Mouse (Mus musculus) stomach, postnatal 0 days (tissue): Measurements from ENCODE around the gene Hoxd4. TPM values are rescaled to one million over a fixed set of nuclear protein-coding genes. Genes with fewer than 3 reads are reported as not detected.
A peak's percentile ranks its signal among the peaks of the same experiment; 100 is the strongest.

Source experiments
- ATAC-seq: fragments of 200-750 bp; cut with Nextera tagmentation; 2 replicates; pipeline ENCODE4 v1.8.0; 2017; ENCODE audit not compliant: low FRiP score, low TSS enrichment
- DNase-seq: peaks from one replicate; pipeline ENCODE4 v3.0.0-alpha.2; 2016; ENCODE audit warnings: low spot score
- H3K27ac ChIP-seq: fragments of 300-500 bp; sonication (generic); replicated peaks from 2 replicates; pipeline ENCODE4 v1.5.1; 2014; ENCODE audit warnings: mild to moderate bottlenecking, control low read depth
- H3K27me3 ChIP-seq: fragments of 300-500 bp; sonication (generic); 2 replicates; pipeline ENCODE4 v1.6.1; 2014; ENCODE audit warnings: low read length; ENCODE audit not compliant: control insufficient read depth, insufficient read depth
- H3K36me3 ChIP-seq: fragments of 300-500 bp; sonication (generic); 2 replicates; pipeline ENCODE4 v1.6.1; 2014; ENCODE audit warnings: low read length, mixed read lengths; ENCODE audit not compliant: control insufficient read depth, insufficient read depth
- H3K4me1 ChIP-seq: fragments of 300-500 bp; sonication (generic); replicated peaks from 2 replicates; pipeline ENCODE4 v1.6.1; 2014; ENCODE audit warnings: antibody characterized with exemption; ENCODE audit not compliant: control insufficient read depth, insufficient read depth
- H3K4me2 ChIP-seq: fragments of 300-500 bp; sonication (generic); replicated peaks from 2 replicates; pipeline ENCODE4 v1.6.1; 2014; ENCODE audit warnings: low read depth, mild to moderate bottlenecking, control low read depth, moderate library complexity
- H3K4me3 ChIP-seq: fragments of 300-500 bp; sonication (generic); 2 replicates; pipeline ENCODE4 v1.5.1; 2014; ENCODE audit warnings: low read depth, low read length, control low read depth
- H3K9ac ChIP-seq: fragments of 300-500 bp; sonication (generic); 2 replicates; pipeline ENCODE4 v1.6.1; 2014; ENCODE audit warnings: mild to moderate bottlenecking, low read length, control low read depth, mixed read lengths
- H3K9me3 ChIP-seq: fragments of 300-500 bp; sonication (generic); 2 replicates; pipeline ENCODE4 v1.6.1; 2016; ENCODE audit warnings: low read length; ENCODE audit not compliant: control insufficient read depth
- CTCF ChIP-seq: IDR thresholded peaks from 2 replicates; pipeline ENCODE4 v1.5.1; 2016; ENCODE audit warnings: antibody characterized with exemption, low read depth, mild to moderate bottlenecking, moderate library complexity
- EP300 ChIP-seq: optimal IDR thresholded peaks from 2 replicates; pipeline ENCODE3; 2016; ENCODE audit warnings: antibody characterized with exemption
- WGBS: fragments of 180-500 bp; shearing (Covaris S2); extraction: QIAGEN DNeasy Blood & Tissue Kit; methylation state at CpG from one replicate; pipeline ENCODE4 v1.1.7; 2014; 5-methylcytosine and 5-hydroxymethylcytosine counted together
- polyA plus RNA-seq: library from polyadenylated mRNA; unstranded; fragments of >200 nt; fragmentation: Nextera tagmentation; extraction: Ambion mirVana; gene quantifications from 2 replicates; pipeline ENCODE4 v1.2.1, GENCODE M21; 2015

Hoxd4 gene
- polyA plus RNA-seq, 1 experiment from 2014 or later = 0.08 TPM

DNA sequence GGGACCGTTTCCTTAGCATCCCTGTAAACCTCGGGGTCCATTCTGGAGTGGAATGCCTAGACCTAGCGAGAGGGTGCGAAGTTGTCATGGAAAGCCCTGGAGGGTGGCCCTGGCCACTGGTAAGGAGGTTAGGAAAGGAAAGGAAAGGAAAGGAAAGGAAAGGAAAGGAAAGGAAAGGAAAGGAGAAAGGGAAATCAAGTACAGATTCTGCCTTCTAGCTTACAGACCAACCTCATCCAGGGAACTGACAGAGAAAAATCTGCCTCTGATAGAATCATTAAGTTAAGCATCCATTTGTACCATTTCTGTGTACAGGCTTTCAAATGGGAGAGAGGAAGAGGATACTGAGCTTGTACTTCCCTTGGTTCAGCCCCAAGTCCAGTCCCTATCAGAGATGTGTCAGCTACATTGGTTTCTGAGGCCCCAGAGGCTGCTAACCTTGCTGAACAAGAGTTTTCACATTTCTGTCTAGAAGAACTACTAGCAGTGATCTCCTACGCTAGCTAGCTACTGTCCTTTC lies 39.1 kb downstream of the Hoxd4 start:
- no peaks in the 10 kb centered on the region for H3K36me3 ChIP-seq

DNA sequence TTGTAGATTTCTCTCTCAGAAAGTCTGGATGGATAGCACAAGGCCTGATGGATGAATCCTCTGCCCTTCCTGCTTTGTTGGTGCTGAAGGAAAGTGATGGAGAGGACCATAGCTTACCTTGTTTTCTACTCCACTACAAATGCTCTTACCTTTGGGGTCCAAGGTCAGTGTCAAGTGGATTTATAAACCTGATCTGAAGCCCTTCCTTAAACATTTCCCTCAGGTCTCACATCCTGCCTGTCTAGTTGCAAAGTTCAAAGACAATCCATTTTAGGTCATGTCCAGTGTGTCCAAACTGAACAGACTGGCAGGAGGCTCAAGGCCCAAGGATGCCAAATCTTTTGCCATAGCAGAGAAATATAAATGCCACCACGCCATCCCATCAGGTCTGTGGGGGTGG lies 40.1 kb downstream of the Hoxd4 start:
- 90% methylated on average over 1 of the region's 1 CpGs for WGBS
- H3K27me3 ChIP-seq = peaks cover 42% of the 10 kb centered on the region
- no peaks in the 10 kb centered on the region; the same call in 1 of the 2 replicates for H3K4me1 ChIP-seq

More for the DNA sequence above, 39.1 kb downstream of the Hoxd4 start:
- DNase-seq (no peak), ATAC-seq (no peak)
- Histone ChIP-seq H3K27me3 (peaks cover 48% of the 10 kb centered on the region), H3K9me3 (no peaks in the 10 kb centered on the region), H3K9ac (no peak overlapping the region), H3K4me2 (no peak overlapping the region), H3K27ac (no peak overlapping the region), H3K4me1 (no peaks in the 10 kb centered on the region; the same call in 1 of the 2 replicates), H3K4me3 (no peak overlapping the region)
- TF ChIP-seq EP300 = no peak
- TF ChIP-seq CTCF = no peak
- 41% methylated on average over 5 of the region's 5 CpGs for WGBS

DNA sequence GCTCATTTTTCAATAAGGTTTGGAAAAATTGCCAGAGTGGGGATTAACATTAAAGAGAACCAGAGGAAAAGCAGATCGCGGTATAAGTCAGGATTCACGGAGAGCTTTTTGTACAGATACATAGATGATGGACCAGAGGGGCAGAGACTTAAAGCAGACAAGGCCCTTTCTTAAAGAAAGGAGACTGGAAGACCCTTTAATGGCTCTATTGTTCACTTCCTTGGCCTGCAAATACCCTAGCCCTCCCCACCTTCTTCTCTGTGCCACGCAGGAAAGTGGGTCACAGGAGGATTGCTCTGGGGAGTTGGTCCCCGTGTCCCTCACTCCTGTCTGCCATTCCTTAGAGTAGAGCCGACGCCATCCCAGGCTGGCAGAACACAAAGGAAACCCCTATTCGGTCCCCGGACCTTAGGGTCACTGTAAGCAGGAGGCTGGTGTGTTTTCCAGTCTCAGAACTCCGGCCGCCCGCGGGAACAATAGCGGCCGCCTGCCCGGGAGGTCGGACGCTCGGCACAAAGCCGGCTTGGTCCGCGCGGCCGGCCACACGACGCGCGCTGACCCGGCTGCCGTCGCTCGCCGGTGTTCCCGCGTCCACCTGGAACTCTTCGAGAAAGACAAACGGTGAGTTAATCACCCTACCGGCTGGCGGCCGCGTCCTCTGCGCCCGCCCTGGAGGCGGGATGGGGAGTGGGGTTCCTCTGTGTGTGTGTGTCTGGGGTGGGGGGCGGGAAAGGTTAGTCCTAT lies 40.9 kb downstream of the Hoxd4 start:
- no peaks in the 10 kb centered on the region for H3K36me3 ChIP-seq
- DNase-seq (no peak), ATAC-seq (no peak)
- H3K27ac ChIP-seq = no peak overlapping the region
- H3K9me3 ChIP-seq = no peaks in the 10 kb centered on the region
- H3K9ac ChIP-seq = no peak overlapping the region
- H3K4me1 ChIP-seq = no peaks in the 10 kb centered on the region; the same call in 1 of the 2 replicates
- TF ChIP-seq EP300 (no peak), CTCF (no peak)
- H3K4me2 ChIP-seq = peak overlapping the region; percentile 46
- WGBS = 5% methylated on average over 45 of the region's 45 CpGs
- peaks cover 37% of the 10 kb centered on the region for H3K27me3 ChIP-seq
- peak overlapping the region; percentile 29 for H3K4me3 ChIP-seq

More for the DNA sequence above, 40.1 kb downstream of the Hoxd4 start:
- H3K4me2 ChIP-seq = no peak overlapping the region
- no peak overlapping the region for H3K4me3 ChIP-seq
- no peaks in the 10 kb centered on the region for H3K9me3 ChIP-seq
- TF ChIP-seq CTCF (no peak), EP300 (no peak)
- DNase-seq (no peak), ATAC-seq (no peak)
- H3K36me3 ChIP-seq = no peaks in the 10 kb centered on the region
- H3K27ac ChIP-seq = no peak overlapping the region
- no peak overlapping the region for H3K9ac ChIP-seq

DNA sequence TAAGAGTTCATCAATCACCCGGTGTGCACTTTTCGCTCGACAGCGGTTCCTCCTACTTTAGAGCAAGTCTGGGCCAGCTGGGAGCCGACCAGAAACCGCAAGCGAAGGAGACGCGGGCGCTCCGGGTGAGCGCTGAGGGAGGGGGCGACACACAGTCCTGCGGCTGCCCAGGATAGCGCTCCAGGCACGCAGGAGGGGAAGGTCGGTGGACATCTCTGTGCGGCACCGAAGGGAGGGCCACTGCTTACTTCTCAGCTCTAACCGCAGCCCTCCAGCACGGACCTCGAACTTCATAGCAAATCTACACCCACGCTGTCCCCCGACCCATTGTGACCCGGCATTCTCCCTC lies 41.4 kb downstream of the Hoxd4 start:
- H3K4me1 ChIP-seq = no peaks in the 10 kb centered on the region; the same call in 1 of the 2 replicates
- H3K4me3 ChIP-seq = peak overlapping the region; percentile 29
- no peak for DNase-seq
- peak overlapping the region; percentile 46 for H3K4me2 ChIP-seq
- peaks cover 36% of the 10 kb centered on the region for H3K27me3 ChIP-seq
- ATAC-seq = peak; percentile 40; the same call in 1 of the 2 replicates
- 4% methylated on average over 15 of the region's 25 CpGs for WGBS
- TF ChIP-seq EP300 = no peak
- no peak for TF ChIP-seq CTCF
- no peak overlapping the region for H3K9ac ChIP-seq
- H3K36me3 ChIP-seq = no peaks in the 10 kb centered on the region
- no peak overlapping the region for H3K27ac ChIP-seq
- no peaks in the 10 kb centered on the region for H3K9me3 ChIP-seq

DNA sequence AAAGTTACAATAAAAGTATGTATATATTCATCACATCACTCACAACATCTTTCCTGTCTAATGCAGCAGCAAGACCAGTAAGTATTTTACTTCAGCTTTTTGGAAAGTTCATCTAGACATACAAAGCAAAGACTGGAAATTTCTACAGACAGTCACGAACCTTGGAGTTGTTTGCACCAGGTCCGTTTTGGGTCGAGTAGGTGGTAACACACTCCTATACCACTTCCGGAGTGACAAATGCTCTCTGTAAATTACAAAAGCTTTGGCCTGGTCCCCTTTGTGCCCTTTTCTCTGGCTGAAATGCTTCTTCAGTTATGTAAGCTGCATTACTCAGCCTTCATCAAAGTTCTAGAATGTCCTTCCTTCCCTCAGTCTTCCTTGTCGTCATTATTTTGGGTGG lies 42.0 kb downstream of the Hoxd4 start:
- no peak for ATAC-seq
- no peak for TF ChIP-seq CTCF
- no peak for TF ChIP-seq EP300
- H3K9me3 ChIP-seq = no peaks in the 10 kb centered on the region

DNA sequence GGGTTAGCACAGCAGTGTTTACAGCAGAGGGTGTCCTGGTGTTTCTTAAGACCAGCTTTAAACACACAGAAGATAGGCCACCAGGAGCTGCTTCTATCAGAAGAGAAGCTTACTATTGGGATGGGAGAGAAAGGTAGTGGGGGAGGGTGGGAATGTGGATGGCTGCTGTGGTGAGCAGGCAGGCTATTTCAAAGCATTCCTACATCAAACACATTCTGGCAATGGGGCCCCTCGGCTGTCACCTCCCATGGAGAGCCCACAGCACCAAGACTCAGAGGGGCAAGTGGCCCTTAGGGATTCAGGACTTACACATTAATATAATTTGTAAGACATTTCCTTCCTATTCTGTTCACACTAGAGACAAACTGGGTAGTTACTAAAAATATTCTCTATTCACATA lies 48.4 kb downstream of the Hoxd4 start:
- Histone ChIP-seq H3K4me2 (no peak overlapping the region), H3K27me3 (peaks cover 20% of the 10 kb centered on the region), H3K4me3 (no peak overlapping the region), H3K9me3 (no peaks in the 10 kb centered on the region), H3K36me3 (no peaks in the 10 kb centered on the region), H3K9ac (no peak overlapping the region), H3K27ac (no peak overlapping the region), H3K4me1 (no peaks in the 10 kb centered on the region)
- no peak for DNase-seq
- no peak for TF ChIP-seq EP300
- no peak for TF ChIP-seq CTCF
- 0% methylated on average over 1 of the region's 1 CpGs for WGBS
- ATAC-seq = no peak

More for the DNA sequence above, 42.0 kb downstream of the Hoxd4 start:
- 36% methylated on average over 5 of the region's 5 CpGs for WGBS
- Histone ChIP-seq H3K4me2 (no peak overlapping the region), H3K4me3 (no peak overlapping the region), H3K36me3 (no peaks in the 10 kb centered on the region), H3K4me1 (no peaks in the 10 kb centered on the region; the same call in 1 of the 2 replicates), H3K9ac (no peak overlapping the region), H3K27me3 (peaks cover 31% of the 10 kb centered on the region), H3K27ac (no peak overlapping the region)
- DNase-seq = no peak
